Mouse (Mus musculus) forebrain, embryonic 14.5 days (tissue): ENCODE measurements around the gene Kcnh7. TPM values are rescaled to one million over a fixed set of nuclear protein-coding genes. Genes with fewer than 3 reads are reported as not detected.

Experiments used
- ATAC-seq: fragments of 200-750 bp; cut with Nextera tagmentation; 2 replicates; pipeline ENCODE4 v1.8.0; 2017; ENCODE audit warnings: mild to moderate bottlenecking, moderate library complexity
- DNase-seq: peaks from one replicate; pipeline ENCODE4 v3.0.0-alpha.2; 2015; ENCODE audit warnings: low spot score
- H3K27ac ChIP-seq: fragments of 300-500 bp; sonication (generic); 2 replicates; pipeline ENCODE4 v1.5.1; 2014; ENCODE audit warnings: low read depth, mild to moderate bottlenecking, control low read depth, low read length, moderate library complexity
- H3K27me3 ChIP-seq: fragments of 300-500 bp; sonication (generic); replicated peaks from 2 replicates; pipeline ENCODE4 v1.6.1; 2014; ENCODE audit warnings: low read length, control low read depth, mixed read lengths; ENCODE audit not compliant: control insufficient read depth, insufficient read depth
- H3K36me3 ChIP-seq: fragments of 300-500 bp; sonication (generic); 2 replicates; pipeline ENCODE4 v1.6.1; 2014; ENCODE audit warnings: low read length, control low read depth; ENCODE audit not compliant: control insufficient read depth, insufficient read depth
- H3K4me1 ChIP-seq: fragments of 300-500 bp; sonication (generic); 2 replicates; pipeline ENCODE4 v1.6.1; 2014; ENCODE audit warnings: antibody characterized with exemption, low read length, control low read depth; ENCODE audit not compliant: control insufficient read depth, insufficient read depth
- H3K4me2 ChIP-seq: fragments of 300-500 bp; sonication (generic); 2 replicates; pipeline ENCODE4 v1.6.1; 2014; ENCODE audit warnings: mild to moderate bottlenecking, control low read depth, low read length
- H3K4me3 ChIP-seq: fragments of 300-500 bp; sonication (generic); 2 replicates; pipeline ENCODE4 v1.5.1; 2014; ENCODE audit warnings: low read depth, low read length, control low read depth
- H3K9ac ChIP-seq: fragments of 300-500 bp; sonication (generic); 2 replicates; pipeline ENCODE4 v1.6.1; 2014; ENCODE audit warnings: mild to moderate bottlenecking, low read length, control low read depth, moderate library complexity
- H3K9me3 ChIP-seq: fragments of 300-500 bp; sonication (generic); replicated peaks from 2 replicates; pipeline ENCODE4 v1.6.1; 2016; ENCODE audit warnings: low read length, control low read depth, mixed read lengths; ENCODE audit not compliant: control insufficient read depth
- WGBS: fragments of 180-500 bp; shearing (Covaris S2); extraction: QIAGEN DNeasy Blood & Tissue Kit; methylation state at CpG from one replicate; pipeline ENCODE4 v1.1.7; 2014; 5-methylcytosine and 5-hydroxymethylcytosine counted together
- polyA plus RNA-seq: library from polyadenylated mRNA; unstranded; fragments of >200 nt; fragmentation: Nextera tagmentation; extraction: Ambion mirVana; gene quantifications from 2 replicates; pipeline ENCODE4 v1.2.1, GENCODE M21; 2014

Kcnh7 gene
- polyA plus RNA-seq, 1 experiment from 2014 or later: 6.1 TPM

GRCm38 (mm10) chr2:63117209-63118193 is 66.6 kb downstream of the Kcnh7 start:
- H3K9ac ChIP-seq: no peak overlapping the region
- H3K4me2 ChIP-seq: peak overlapping the region; percentile 20; the same call in 1 of the 2 replicates
- H3K4me1 ChIP-seq: peaks cover 12% of the 10 kb centered on the region
- H3K4me3 ChIP-seq: no peak overlapping the region
- no peaks in the 10 kb centered on the region for H3K27me3 ChIP-seq
- peak overlapping the region; percentile 73 for H3K27ac ChIP-seq
- peak; percentile 92 for DNase-seq
- 22% methylated on average over 4 of the region's 4 CpGs for WGBS
- peak; percentile 93 for ATAC-seq
- no peaks in the 10 kb centered on the region for H3K9me3 ChIP-seq
- H3K36me3 ChIP-seq: no peaks in the 10 kb centered on the region

DNA sequence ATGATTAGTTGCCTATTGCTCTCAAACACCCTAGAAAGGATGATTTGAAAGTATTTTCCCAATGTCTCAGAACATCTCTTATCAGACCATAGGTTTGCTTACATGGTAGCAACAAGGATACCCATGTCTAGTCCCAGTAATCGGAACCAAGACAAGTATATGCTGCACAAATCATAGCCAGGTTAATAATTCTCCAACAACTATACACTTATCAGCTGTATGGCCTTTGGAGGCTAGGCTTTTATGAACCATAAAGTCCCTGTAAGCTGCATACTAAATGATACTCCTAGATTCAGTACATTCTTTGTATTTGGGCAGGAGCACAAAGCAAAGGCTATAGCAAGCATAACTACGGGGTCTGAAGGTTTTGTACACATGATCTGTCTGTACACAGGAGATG is 78.1 kb downstream of the Kcnh7 start:
- no peak overlapping the region for H3K4me3 ChIP-seq
- DNase-seq: no peak
- H3K4me1 ChIP-seq: no peaks in the 10 kb centered on the region
- H3K27me3 ChIP-seq: no peaks in the 10 kb centered on the region
- H3K9me3 ChIP-seq: no peaks in the 10 kb centered on the region
- no peaks in the 10 kb centered on the region for H3K36me3 ChIP-seq
- ATAC-seq: no peak
- 90% methylated on average over 2 of the region's 2 CpGs for WGBS
- no peak overlapping the region for H3K4me2 ChIP-seq
- no peak overlapping the region for H3K27ac ChIP-seq
- H3K9ac ChIP-seq: no peak overlapping the region

DNA sequence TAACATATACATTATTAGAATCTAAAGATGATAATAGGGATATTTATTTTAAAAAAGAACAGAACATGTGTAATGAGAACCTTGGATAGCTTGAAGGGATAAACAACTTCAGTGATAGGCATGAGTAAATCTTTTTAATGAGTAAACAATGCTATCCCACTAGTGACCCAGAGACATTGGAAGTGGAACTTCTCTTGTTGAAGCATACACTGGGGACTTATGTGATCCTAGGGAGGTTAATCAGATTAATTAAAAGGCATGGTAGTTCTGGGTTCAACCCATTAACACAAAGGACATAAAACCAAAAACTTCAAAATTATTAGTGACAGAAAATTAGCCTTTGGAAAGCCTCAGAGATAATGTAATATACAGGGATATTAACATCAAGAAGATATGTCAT is 84.4 kb downstream of the Kcnh7 start:
- H3K36me3 ChIP-seq: no peaks in the 10 kb centered on the region
- H3K4me1 ChIP-seq: no peaks in the 10 kb centered on the region
- no peak overlapping the region for H3K4me3 ChIP-seq
- no peaks in the 10 kb centered on the region for H3K27me3 ChIP-seq
- no peak overlapping the region for H3K9ac ChIP-seq
- no peak overlapping the region for H3K27ac ChIP-seq
- no peak for DNase-seq
- no peak for ATAC-seq
- H3K4me2 ChIP-seq: no peak overlapping the region
- H3K9me3 ChIP-seq: no peaks in the 10 kb centered on the region

DNA sequence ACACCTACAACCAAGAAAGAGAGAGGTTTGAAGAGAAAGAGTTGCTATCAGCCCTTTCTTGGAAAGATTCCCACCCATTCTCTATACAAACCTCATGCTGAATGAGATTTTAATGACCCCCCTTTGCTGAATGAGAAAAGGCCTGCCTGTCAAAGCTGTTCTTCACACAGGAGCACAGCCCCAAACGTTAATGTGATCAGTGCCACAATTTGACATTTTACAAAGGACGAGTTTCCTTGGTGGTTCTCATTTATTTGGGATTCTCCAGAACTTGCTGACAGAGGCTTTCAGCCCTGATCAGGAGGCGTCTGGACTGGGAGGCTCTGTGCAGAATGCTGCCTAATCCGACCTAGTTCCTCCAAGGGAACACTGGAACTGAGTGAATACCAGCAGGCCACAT is 92.3 kb downstream of the Kcnh7 start:
- 9% methylated on average over 4 of the region's 4 CpGs for WGBS
- ATAC-seq (0 out of 2 replicates have a peak, but pooled peaks have one; percentile 26), DNase-seq (peak; percentile 21)
- H3K27ac ChIP-seq: no peak overlapping the region
- no peak overlapping the region for H3K4me3 ChIP-seq
- H3K9ac ChIP-seq: no peak overlapping the region
- no peaks in the 10 kb centered on the region for H3K9me3 ChIP-seq
- H3K4me1 ChIP-seq: no peaks in the 10 kb centered on the region
- no peaks in the 10 kb centered on the region for H3K36me3 ChIP-seq
- H3K27me3 ChIP-seq: no peaks in the 10 kb centered on the region
- H3K4me2 ChIP-seq: no peak overlapping the region

GRCm38 (mm10) chr2:63090447-63090846 is 93.6 kb downstream of the Kcnh7 start:
- H3K4me3 ChIP-seq: no peak overlapping the region
- no peaks in the 10 kb centered on the region for H3K9me3 ChIP-seq
- no peak overlapping the region for H3K9ac ChIP-seq
- WGBS: 96% methylated on average over 2 of the region's 2 CpGs
- DNase-seq (no peak), ATAC-seq (no peak)
- H3K27me3 ChIP-seq: no peaks in the 10 kb centered on the region
- H3K4me1 ChIP-seq: no peaks in the 10 kb centered on the region
- no peak overlapping the region for H3K4me2 ChIP-seq
- no peaks in the 10 kb centered on the region for H3K36me3 ChIP-seq
- H3K27ac ChIP-seq: no peak overlapping the region

DNA sequence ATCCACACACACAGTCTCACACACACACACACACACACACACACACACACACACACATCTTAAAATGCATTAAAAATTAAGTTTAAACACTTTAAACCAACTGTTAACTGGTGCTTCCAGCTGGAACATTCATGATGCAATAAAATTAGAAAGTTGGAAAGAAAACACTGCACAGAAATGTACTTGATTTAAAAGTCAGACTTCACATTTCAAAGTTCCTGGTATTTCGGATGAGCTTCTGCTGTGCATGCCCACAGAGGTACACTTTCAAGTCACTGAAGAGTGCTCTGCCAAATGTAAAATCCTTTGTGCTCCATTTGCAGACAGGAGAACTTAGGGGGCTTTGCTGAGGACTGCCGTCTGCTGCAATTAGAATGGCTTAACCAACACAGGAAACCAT is 125.7 kb downstream of the Kcnh7 start:
- no peak overlapping the region for H3K27ac ChIP-seq
- ATAC-seq (no peak), DNase-seq (no peak)
- H3K4me1 ChIP-seq: no peaks in the 10 kb centered on the region
- no peaks in the 10 kb centered on the region for H3K36me3 ChIP-seq
- H3K9me3 ChIP-seq: no peaks in the 10 kb centered on the region
- no peak overlapping the region for H3K4me2 ChIP-seq
- 91% methylated on average over 2 of the region's 2 CpGs for WGBS
- H3K27me3 ChIP-seq: no peaks in the 10 kb centered on the region
- H3K9ac ChIP-seq: no peak overlapping the region
- no peak overlapping the region for H3K4me3 ChIP-seq

DNA sequence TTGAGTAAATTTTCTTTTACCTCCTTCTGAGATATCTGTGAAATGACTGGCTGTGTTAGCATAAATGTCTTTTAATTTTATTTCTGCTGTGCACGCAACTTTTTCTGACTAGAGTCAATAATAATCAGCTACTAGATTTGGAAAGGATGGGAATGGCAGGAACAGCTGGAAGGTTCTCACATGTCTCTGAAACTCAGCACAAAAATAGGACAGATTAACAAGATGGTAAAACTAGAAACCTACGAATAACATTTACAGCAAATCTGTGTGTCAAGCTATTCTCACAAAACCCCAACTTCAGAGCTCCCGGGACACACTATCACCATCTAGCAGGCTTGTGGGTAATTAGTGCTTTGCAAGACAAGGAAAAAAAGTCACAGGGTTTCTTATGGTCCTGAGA is 134.2 kb downstream of the Kcnh7 start:
- 93% methylated on average over 3 of the region's 3 CpGs for WGBS
- ATAC-seq (no peak), DNase-seq (no peak)
- no peak overlapping the region for H3K9ac ChIP-seq
- no peak overlapping the region for H3K27ac ChIP-seq
- H3K4me1 ChIP-seq: no peaks in the 10 kb centered on the region
- no peaks in the 10 kb centered on the region for H3K36me3 ChIP-seq
- no peak overlapping the region for H3K4me2 ChIP-seq
- no peaks in the 10 kb centered on the region for H3K9me3 ChIP-seq
- no peak overlapping the region for H3K4me3 ChIP-seq
- H3K27me3 ChIP-seq: no peaks in the 10 kb centered on the region

DNA sequence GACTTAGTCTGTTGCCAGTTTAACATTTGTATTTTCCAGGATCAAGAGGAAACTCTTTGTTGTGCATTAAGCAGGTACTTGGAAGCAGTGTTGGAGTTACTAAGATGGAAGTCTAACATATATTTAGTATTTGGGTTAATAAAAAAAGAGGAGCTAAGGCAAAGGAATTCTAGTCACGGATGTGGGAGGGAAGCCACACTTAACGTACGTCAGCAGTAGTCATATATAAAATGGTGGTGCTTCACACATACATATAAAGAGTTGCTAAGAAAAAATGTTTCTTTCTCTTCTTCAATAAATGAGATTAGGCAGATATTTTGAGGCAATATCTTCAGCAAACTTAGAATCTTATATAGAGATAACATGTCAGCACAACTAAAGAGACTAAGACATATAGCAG is 144.4 kb downstream of the Kcnh7 start:
- Histone ChIP-seq H3K27ac (no peak overlapping the region), H3K36me3 (no peaks in the 10 kb centered on the region), H3K4me3 (no peak overlapping the region), H3K4me1 (no peaks in the 10 kb centered on the region), H3K27me3 (no peaks in the 10 kb centered on the region), H3K9me3 (no peaks in the 10 kb centered on the region), H3K4me2 (no peak overlapping the region), H3K9ac (no peak overlapping the region)
- WGBS: 95% methylated on average over 3 of the region's 3 CpGs
- DNase-seq: no peak
- no peak for ATAC-seq

DNA sequence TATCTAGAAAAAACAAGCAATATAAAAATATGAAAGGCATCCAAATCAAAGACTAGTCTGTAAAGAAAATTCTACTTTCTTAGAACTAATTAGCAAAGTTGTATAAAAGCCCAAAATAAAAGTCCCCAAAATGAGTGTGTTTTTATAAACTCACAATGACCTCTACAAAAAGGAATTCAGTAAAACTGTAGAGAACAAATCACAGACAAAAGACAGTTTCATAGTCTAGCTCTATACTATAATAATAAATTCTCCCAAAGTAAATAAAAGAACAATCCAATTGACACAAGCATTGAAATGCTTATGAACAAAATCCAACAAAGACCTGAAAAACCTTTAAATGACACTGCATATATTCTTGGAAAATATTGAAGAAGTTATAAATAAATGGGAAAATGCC is 169.2 kb downstream of the Kcnh7 start:
- DNase-seq (no peak), ATAC-seq (no peak)
- no peak overlapping the region for H3K4me3 ChIP-seq
- no peak overlapping the region for H3K27ac ChIP-seq
- H3K9ac ChIP-seq: no peak overlapping the region
- H3K4me2 ChIP-seq: no peak overlapping the region
- no peaks in the 10 kb centered on the region for H3K27me3 ChIP-seq
- H3K9me3 ChIP-seq: no peaks in the 10 kb centered on the region
- H3K36me3 ChIP-seq: no peaks in the 10 kb centered on the region
- no peaks in the 10 kb centered on the region for H3K4me1 ChIP-seq
